Mouse (Mus musculus) adrenal gland, postnatal 14 days (tissue): ENCODE measurements at regions not wholly inside any gene's neighbourhood (a gene's known extent, or its start where the extent isn't known, plus 50 kb on each side); places are given as distances from the start of the nearest gene placed in this dataset.

Experiments used
- DNase-seq: peaks from one replicate; pipeline ENCODE4 v3.0.0; 2021; ENCODE audit warnings: mixed read lengths

GRCm38 (mm10) chr1:63851476-63852094 is 82.5 kb upstream of the 4933402D24Rik start:
- DNase-seq: no peak

- no peak for DNase-seq
These were observed 81.2 kb upstream of the 4933402D24Rik start for GRCm38 (mm10) chr1:63850262-63850661.

- no peak for DNase-seq
These were observed 59.2 kb upstream of the 4933402D24Rik start for GRCm38 (mm10) chr1:63828174-63828844.

- no peak for DNase-seq
These were observed 51.7 kb upstream of the 4933402D24Rik start for GRCm38 (mm10) chr1:63820614-63821270.

GRCm38 (mm10) chr1:63819536-63820254 is 50.6 kb upstream of the 4933402D24Rik start:
- DNase-seq: no peak
